Mouse (Mus musculus) midbrain, embryonic 16.5 days (tissue): ENCODE results near the gene Olfr1513. TPM values are rescaled to one million over a fixed set of nuclear protein-coding genes. Genes with fewer than 3 reads are reported as not detected.
A peak's percentile ranks its signal among the peaks of the same experiment; 100 is the strongest.
"Not testable (repeated sequence)": the region's sequence is repeated elsewhere in the genome, so short reads cannot be mapped to it uniquely, and the experiment has no call there.

Experiments
- ATAC-seq: fragments of 200-750 bp; cut with Nextera tagmentation; 2 replicates; pipeline ENCODE4 v1.8.0; 2017; ENCODE audit warnings: moderate TSS enrichment
- H3K27ac ChIP-seq: fragments of 300-500 bp; sonication (generic); 2 replicates; pipeline ENCODE4 v1.5.1; 2014; ENCODE audit warnings: mild to moderate bottlenecking, low read length, mixed read lengths
- H3K27me3 ChIP-seq: fragments of 300-500 bp; sonication (generic); 2 replicates; pipeline ENCODE4 v1.6.1; 2014; ENCODE audit warnings: low read depth, low read length, mixed read lengths; ENCODE audit not compliant: control insufficient read depth, insufficient read depth
- H3K36me3 ChIP-seq: fragments of 300-500 bp; sonication (generic); 2 replicates; pipeline ENCODE4 v1.6.1; 2014; ENCODE audit warnings: mild to moderate bottlenecking, low read length, moderate library complexity, mixed read lengths; ENCODE audit not compliant: control insufficient read depth, insufficient read depth
- H3K4me1 ChIP-seq: fragments of 300-500 bp; sonication (generic); 2 replicates; pipeline ENCODE4 v1.6.1; 2014; ENCODE audit warnings: mild to moderate bottlenecking, low read length, mixed read lengths; ENCODE audit not compliant: control insufficient read depth, insufficient read depth
- H3K4me2 ChIP-seq: fragments of 300-500 bp; sonication (generic); 2 replicates; pipeline ENCODE4 v1.6.1; 2014; ENCODE audit warnings: mild to moderate bottlenecking, low read length, mixed read lengths
- H3K4me3 ChIP-seq: fragments of 300-500 bp; sonication (generic); 2 replicates; pipeline ENCODE4 v1.5.1; 2014; ENCODE audit warnings: low read depth, mild to moderate bottlenecking, low read length, moderate library complexity, mixed read lengths
- H3K9ac ChIP-seq: fragments of 300-500 bp; sonication (generic); 2 replicates; pipeline ENCODE4 v1.6.1; 2014; ENCODE audit warnings: low read depth, low read length, mixed read lengths
- H3K9me3 ChIP-seq: fragments of 300-500 bp; sonication (generic); replicated peaks from 2 replicates; pipeline ENCODE4 v1.6.1; 2014; ENCODE audit warnings: mild to moderate bottlenecking, low read length, mixed read lengths; ENCODE audit not compliant: control insufficient read depth, poor library complexity, severe bottlenecking
- WGBS: fragments of 180-500 bp; shearing (Covaris S2); extraction: QIAGEN DNeasy Blood & Tissue Kit; methylation state at CpG from one replicate; pipeline ENCODE4 v1.1.7; 2014; 5-methylcytosine and 5-hydroxymethylcytosine counted together
- polyA plus RNA-seq: library from polyadenylated mRNA; unstranded; fragments of >200 nt; fragmentation: Nextera tagmentation; extraction: Ambion mirVana; gene quantifications from 2 replicates; pipeline ENCODE4 v1.2.1, GENCODE M21; 2015

Olfr1513 gene
- not detected in 2 replicates for polyA plus RNA-seq

- Histone ChIP-seq H3K9ac (no peak within 1 kb of the TSS), H3K27ac (no peak within 1 kb of the TSS), H3K4me1 (no peaks in the 10 kb centered on the region), H3K27me3 (no peaks in the 10 kb centered on the region), H3K9me3 (no peaks in the 10 kb centered on the region), H3K4me2 (no peak within 1 kb of the TSS), H3K4me3 (no peak within 1 kb of the TSS), H3K36me3 (no peaks in the 10 kb centered on the region)
- no peak for ATAC-seq
- 82% methylated on average over 4 of the region's 4 CpGs for WGBS
Observed at GRCm38 (mm10) chr14:52356308-52356707, at the start of gene Olfr1513. Gene Olfr1513 (minus strand): TSS chr14:52356408.

GRCm38 (mm10) chr14:52397279-52397678, 41.1 kb upstream of the Olfr1513 start, which contains the start of gene Olfr1511:
Gene Olfr1511 (minus strand): TSS chr14:52397379.
- no peak within 1 kb of the TSS for H3K4me3 ChIP-seq
- no peak within 1 kb of the TSS for H3K27ac ChIP-seq
- no peaks in the 10 kb centered on the region for H3K4me1 ChIP-seq
- no peaks in the 10 kb centered on the region for H3K36me3 ChIP-seq
- 91% methylated on average over 4 of the region's 4 CpGs for WGBS
- H3K9ac ChIP-seq, result no peak within 1 kb of the TSS
- H3K4me2 ChIP-seq, result no peak within 1 kb of the TSS
- H3K9me3 ChIP-seq, result no peaks in the 10 kb centered on the region
- no peaks in the 10 kb centered on the region for H3K27me3 ChIP-seq
- no peak for ATAC-seq

GRCm38 (mm10) chr14:52390084-52390848, 34.1 kb upstream of the Olfr1513 start:
- H3K4me2 ChIP-seq, H3K27me3 ChIP-seq, ATAC-seq, H3K27ac ChIP-seq, H3K4me1 ChIP-seq, H3K4me3 ChIP-seq, H3K9me3 ChIP-seq, H3K9ac ChIP-seq, H3K36me3 ChIP-seq: not testable (repeated sequence)
- whole genome bisulfite sequencing, result 87% methylated on average over 8 of the region's 9 CpGs

- H3K27ac ChIP-seq, result no peak within 1 kb of the TSS
- no peak within 1 kb of the TSS for H3K4me3 ChIP-seq
- H3K4me2 ChIP-seq, result no peak within 1 kb of the TSS
- no peak within 1 kb of the TSS for H3K9ac ChIP-seq
- no peak for ATAC-seq
- 79% methylated on average over 2 of the region's 2 CpGs for WGBS
- H3K9me3 ChIP-seq, result no peaks in the 10 kb centered on the region
- no peaks in the 10 kb centered on the region for H3K4me1 ChIP-seq
- H3K27me3 ChIP-seq, result no peaks in the 10 kb centered on the region
- no peaks in the 10 kb centered on the region for H3K36me3 ChIP-seq
Observed at GRCm38 (mm10) chr14:52379068-52379467, 22.9 kb upstream of the Olfr1513 start, which contains the start of gene Olfr1512. Gene Olfr1512 (minus strand): TSS chr14:52379168.

DNA sequence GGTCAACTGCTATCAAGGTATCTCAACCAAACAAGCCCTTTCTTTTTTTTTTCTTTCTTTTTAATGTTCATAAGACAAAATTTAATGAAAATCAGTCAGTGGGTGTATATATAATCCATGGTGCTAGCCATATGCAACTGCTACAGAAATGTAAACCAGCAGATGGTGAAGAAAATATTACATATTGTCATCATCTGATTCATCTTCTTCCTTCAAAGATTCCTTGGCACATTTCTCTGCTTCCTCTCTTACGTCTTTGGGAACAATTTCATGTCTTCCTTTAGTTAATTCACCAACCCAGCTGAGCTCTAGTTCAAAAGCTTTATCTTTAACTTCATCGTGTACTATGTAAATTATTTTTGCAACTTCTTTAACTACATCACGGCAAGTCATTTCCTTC, 12.5 kb upstream of the Olfr1513 start:
- no peak overlapping the region for H3K4me3 ChIP-seq
- H3K9ac ChIP-seq, result no peak overlapping the region
- 89% methylated on average over 3 of the region's 3 CpGs for WGBS
- no peak for ATAC-seq
- no peaks in the 10 kb centered on the region for H3K4me1 ChIP-seq
- no peak overlapping the region for H3K4me2 ChIP-seq
- H3K27ac ChIP-seq, result no peak overlapping the region
- no peaks in the 10 kb centered on the region for H3K9me3 ChIP-seq
- H3K36me3 ChIP-seq, result no peaks in the 10 kb centered on the region
- no peaks in the 10 kb centered on the region for H3K27me3 ChIP-seq

GRCm38 (mm10) chr14:52339512-52339852, 16.7 kb downstream of the Olfr1513 start:
- no peak for ATAC-seq
- Histone ChIP-seq H3K27me3 (no peaks in the 10 kb centered on the region), H3K27ac (peak overlapping the region; percentile 25; the same call in 1 of the 2 replicates), H3K4me2 (peak overlapping the region; percentile 51), H3K36me3 (no peaks in the 10 kb centered on the region), H3K9me3 (peaks cover 2% of the 10 kb centered on the region), H3K9ac (peak overlapping the region; percentile 51; the same call in 1 of the 2 replicates), H3K4me1 (peaks cover 2% of the 10 kb centered on the region), H3K4me3 (peak overlapping the region; percentile 32; the same call in 1 of the 2 replicates)
- 68% methylated on average over 6 of the region's 6 CpGs for WGBS

GRCm38 (mm10) chr14:52338751-52339511, 17.3 kb downstream of the Olfr1513 start:
- H3K27ac ChIP-seq, result peak overlapping the region; percentile 25; the same call in 1 of the 2 replicates

DNA sequence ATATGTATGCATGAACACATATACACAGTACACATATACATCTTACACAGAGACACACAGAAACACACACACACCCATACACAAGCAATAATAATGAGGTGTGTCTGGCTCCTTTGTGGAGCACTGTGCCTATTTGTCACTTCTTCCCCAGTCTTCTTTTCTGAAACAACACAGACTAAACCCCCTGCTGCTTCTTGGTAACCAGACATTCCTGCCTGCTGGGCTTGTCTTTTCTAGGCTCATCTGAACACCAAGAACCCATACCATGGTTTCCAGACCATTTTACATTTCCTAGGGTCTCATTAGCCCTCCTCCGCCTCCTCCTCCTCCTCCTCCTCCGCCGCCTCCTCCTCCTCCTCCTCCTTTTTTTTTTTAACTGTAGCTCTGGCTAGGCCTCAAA, 24.0 kb downstream of the Olfr1513 start:
- H3K27me3 ChIP-seq, result no peaks in the 10 kb centered on the region
- ATAC-seq, result no peak
- no peak overlapping the region for H3K4me3 ChIP-seq
- H3K9ac ChIP-seq, result no peak overlapping the region
- H3K4me1 ChIP-seq, result peaks cover 8% of the 10 kb centered on the region
- no peaks in the 10 kb centered on the region for H3K36me3 ChIP-seq
- WGBS, result 50% methylated on average over 1 of the region's 3 CpGs
- H3K27ac ChIP-seq, result no peak overlapping the region
- no peak overlapping the region for H3K4me2 ChIP-seq
- H3K9me3 ChIP-seq, result no peaks in the 10 kb centered on the region

More at GRCm38 (mm10) chr14:52338751-52339511, 17.3 kb downstream of the Olfr1513 start:
- no peaks in the 10 kb centered on the region for H3K27me3 ChIP-seq
- ATAC-seq, result peak; percentile 85
- no peaks in the 10 kb centered on the region for H3K36me3 ChIP-seq
- peaks cover 2% of the 10 kb centered on the region for H3K4me1 ChIP-seq
- peak overlapping the region; percentile 32 for H3K4me3 ChIP-seq
- peak overlapping the region; percentile 51 for H3K4me2 ChIP-seq
- whole genome bisulfite sequencing, result 26% methylated on average over 21 of the region's 21 CpGs
- H3K9ac ChIP-seq, result peak overlapping the region; percentile 51; the same call in 1 of the 2 replicates
- no peaks in the 10 kb centered on the region for H3K9me3 ChIP-seq
